In the genomic region with DNA sequence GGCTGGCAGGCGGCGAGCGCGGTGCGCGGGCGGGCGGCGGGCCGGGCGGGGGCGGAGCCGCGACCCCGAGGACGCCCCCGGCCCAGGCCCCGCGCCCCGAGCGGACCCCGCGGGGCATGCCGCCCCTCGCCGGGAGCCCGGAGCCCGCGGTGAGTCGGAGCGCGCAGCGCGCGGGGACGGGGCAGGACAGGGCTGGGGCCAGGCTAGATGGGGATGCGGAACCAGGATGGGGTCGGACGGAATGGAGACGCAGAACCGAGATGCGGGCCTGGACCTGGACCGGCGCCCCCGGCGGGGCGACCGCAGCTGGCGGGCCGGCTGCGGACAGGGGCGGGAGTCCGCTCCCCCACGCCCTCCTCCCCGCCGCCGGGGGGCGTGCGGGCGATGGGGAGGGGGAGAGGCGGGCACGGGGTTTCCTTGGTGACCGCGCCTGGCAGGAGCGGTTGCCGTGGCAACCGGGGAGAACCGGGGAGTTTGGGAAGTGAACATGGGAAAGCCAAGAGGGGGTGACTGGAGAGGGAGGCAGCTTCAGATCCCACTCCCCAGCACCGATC, we compare ENCODE assay signal across 9 mouse cellular contexts. TPM values are rescaled to one million over a fixed set of nuclear protein-coding genes. Genes with fewer than 3 reads are reported as not detected.
DNase-seq lines count a peak whose midpoint lies in the region; ATAC-seq and TF ChIP-seq lines count a peak whose summit lies in the region.
"Had no signal": no experiment of that assay in that cellular context is flagged by ENCODE, and none has a peak within 500 bp of the region (broad histone marks: within the 10 kb centered on the region; RNA-seq: fewer than 3 reads in every experiment).

A gene (plus strand): TSS at position 51 of the 554 bp plus-strand sequence.

- TF ChIP-seq EP300 in ES-Bruce4 (IDR thresholded peaks at IDR 0.05; ENCODE audit: insufficient read depth, low read depth, low read length): no peak

- H3K4me1 ChIP-seq in ES-Bruce4 (ENCODE audit: control insufficient read depth, insufficient read depth, low read length): peaks cover 2% of the 10 kb centered on the region
- peaks cover 50% of the 10 kb centered on the region for H3K4me1 ChIP-seq in forebrain, embryonic 16.5 days (replicated peaks; ENCODE audit: control insufficient read depth, insufficient read depth, low read length)
- H3K4me1 ChIP-seq in hindbrain, embryonic 16.5 days (ENCODE audit: control insufficient read depth, insufficient read depth, low read depth, low read length): peaks cover 32% of the 10 kb centered on the region
- H3K4me1 ChIP-seq in liver, embryonic 13.5 days (replicated peaks): peaks cover 12% of the 10 kb centered on the region
- peaks cover 8% of the 10 kb centered on the region; the same call in 1 of the 2 replicates for H3K4me1 ChIP-seq in stomach, embryonic 15.5 days

- no peaks in the 10 kb centered on the region; the same call in 1 of the 2 replicates for H3K27me3 ChIP-seq in ES-Bruce4 (ENCODE audit: control insufficient read depth, insufficient read depth, low read length, poor library complexity, severe bottlenecking)
- H3K27me3 ChIP-seq in forebrain, embryonic 16.5 days (replicated peaks; ENCODE audit: control insufficient read depth, insufficient read depth, low read length): no peaks in the 10 kb centered on the region
- H3K27me3 ChIP-seq in hindbrain, embryonic 16.5 days (replicated peaks; ENCODE audit: control insufficient read depth, insufficient read depth, low read length): no peaks in the 10 kb centered on the region
- peaks cover 77% of the 10 kb centered on the region for H3K27me3 ChIP-seq in liver, embryonic 13.5 days
- H3K27me3 ChIP-seq in stomach, embryonic 15.5 days (replicated peaks): peaks cover 57% of the 10 kb centered on the region

- no peaks in the 10 kb centered on the region for H3K36me3 ChIP-seq in ES-Bruce4 (ENCODE audit: control insufficient read depth, insufficient read depth, low read length, poor library complexity, severe bottlenecking)
- H3K36me3 ChIP-seq in forebrain, embryonic 16.5 days (ENCODE audit: control insufficient read depth, insufficient read depth): no peaks in the 10 kb centered on the region
- H3K36me3 ChIP-seq in hindbrain, embryonic 16.5 days (ENCODE audit: control insufficient read depth, insufficient read depth, low read length): no peaks in the 10 kb centered on the region
- H3K36me3 ChIP-seq in liver, embryonic 13.5 days: no peaks in the 10 kb centered on the region
- H3K36me3 ChIP-seq in stomach, embryonic 15.5 days: no peaks in the 10 kb centered on the region

- peak within 1 kb of the TSS; percentile 95 for H3K4me2 ChIP-seq in forebrain, embryonic 16.5 days (ENCODE audit: low read length)
- H3K4me2 ChIP-seq in hindbrain, embryonic 16.5 days (ENCODE audit: low read length): peak within 1 kb of the TSS; percentile 85
- peak within 1 kb of the TSS; percentile 49 for H3K4me2 ChIP-seq in liver, embryonic 13.5 days
- H3K4me2 ChIP-seq in stomach, embryonic 15.5 days: peak within 1 kb of the TSS; percentile 79

- TF ChIP-seq CTCF in ES-Bruce4 (IDR thresholded peaks at IDR 0.05; ENCODE audit: low read depth, low read length): no peak

- ATAC-seq in forebrain, embryonic 16.5 days: peak; percentile 70
- peak; percentile 67 for ATAC-seq in hindbrain, embryonic 16.5 days
- ATAC-seq in liver, embryonic 13.5 days (ENCODE audit: low read depth): no peak
- no peak for ATAC-seq in stomach, embryonic 15.5 days (ENCODE audit: insufficient read depth, low FRiP score, low read depth)
- ATAC-seq in megakaryocyte-erythroid progenitor cell, adult 5-6 weeks (replicated peaks; ENCODE audit: low FRiP score, low TSS enrichment, poor library complexity, severe bottlenecking): no peak

- no peak within 1 kb of the TSS for H3K27ac ChIP-seq in ES-Bruce4 (ENCODE audit: insufficient read depth, low read length)
- peak within 1 kb of the TSS; percentile 99 for H3K27ac ChIP-seq in forebrain, embryonic 16.5 days (ENCODE audit: low read length)
- H3K27ac ChIP-seq in hindbrain, embryonic 16.5 days (ENCODE audit: low read depth, low read length): peak within 1 kb of the TSS; percentile 99
- no peak within 1 kb of the TSS for H3K27ac ChIP-seq in liver, embryonic 13.5 days
- H3K27ac ChIP-seq in stomach, embryonic 15.5 days: no peak within 1 kb of the TSS

- under 1% methylated on average over 58 of the region's 69 CpGs for WGBS in forebrain, embryonic 16.5 days
- under 1% methylated on average over 38 of the region's 69 CpGs for WGBS in hindbrain, embryonic 16.5 days
- WGBS in liver, embryonic 13.5 days (ENCODE audit: insufficient replicate concordance): 2% methylated on average over 37 of the region's 69 CpGs
- under 1% methylated on average over 51 of the region's 69 CpGs for WGBS in stomach, embryonic 15.5 days

- peak within 1 kb of the TSS; percentile 40; the same call in 1 of the 2 replicates for H3K9ac ChIP-seq in ES-Bruce4 (ENCODE audit: low read depth, poor library complexity, severe bottlenecking)
- peak within 1 kb of the TSS; percentile 92 for H3K9ac ChIP-seq in forebrain, embryonic 16.5 days (replicated peaks; ENCODE audit: low read depth, low read length)
- peak within 1 kb of the TSS; percentile 99 for H3K9ac ChIP-seq in hindbrain, embryonic 16.5 days (ENCODE audit: low read depth, low read length)
- H3K9ac ChIP-seq in liver, embryonic 13.5 days: no peak within 1 kb of the TSS
- no peak within 1 kb of the TSS; the same call in 1 of the 2 replicates for H3K9ac ChIP-seq in stomach, embryonic 15.5 days

- DNase-seq in brain, embryonic 18.5 days (ENCODE audit: low read depth, low spot score): peak; percentile 83
- DNase-seq in liver, embryonic 13.5 days: no peak
- no peak for DNase-seq in spleen, postnatal 14 days (ENCODE audit: low spot score in 2 of 2)

- TF ChIP-seq POLR2A in ES-Bruce4 (IDR thresholded peaks at IDR 0.05; ENCODE audit: insufficient read depth, low read length): no peak

- peak within 1 kb of the TSS; percentile 67 for H3K4me3 ChIP-seq in ES-Bruce4 (ENCODE audit: low read depth, low read length)
- peak within 1 kb of the TSS; percentile 85 for H3K4me3 ChIP-seq in forebrain, embryonic 16.5 days (replicated peaks; ENCODE audit: low read length)
- peak within 1 kb of the TSS; percentile 80 for H3K4me3 ChIP-seq in hindbrain, embryonic 16.5 days (ENCODE audit: low read length)
- peak within 1 kb of the TSS; percentile 30; the same call in 1 of the 2 replicates for H3K4me3 ChIP-seq in liver, embryonic 13.5 days (replicated peaks)
- H3K4me3 ChIP-seq in stomach, embryonic 15.5 days (replicated peaks): peak within 1 kb of the TSS; percentile 49

- H3K9me3 ChIP-seq in ES-Bruce4 (replicated peaks; ENCODE audit: control insufficient read depth, insufficient read depth, low read length, poor library complexity, severe bottlenecking): no peaks in the 10 kb centered on the region
- no peaks in the 10 kb centered on the region for H3K9me3 ChIP-seq in forebrain, embryonic 16.5 days (ENCODE audit: control insufficient read depth, low read length)
- no peaks in the 10 kb centered on the region for H3K9me3 ChIP-seq in hindbrain, embryonic 16.5 days (ENCODE audit: control insufficient read depth, low read length)
- no peaks in the 10 kb centered on the region for H3K9me3 ChIP-seq in liver, embryonic 13.5 days (replicated peaks)
- H3K9me3 ChIP-seq in stomach, embryonic 15.5 days: no peaks in the 10 kb centered on the region

RNA-seq across cellular contexts. Expression of the gene that starts here (rescaled TPM):
- polyA plus RNA-seq in ES-Bruce4 (2011; ENCODE audit: insufficient read depth, insufficient read length, low read depth, missing spikeins): not detected in 2 replicates
- 10.6 and 12.6 TPM in 2 replicates for polyA plus RNA-seq in forebrain, embryonic 16.5 days (2015; fragmentation: Nextera tagmentation; extraction: Ambion mirVana)
- 12.4 and 12.6 TPM in 2 replicates for polyA plus RNA-seq in hindbrain, embryonic 16.5 days (2015; fragmentation: Nextera tagmentation; extraction: Ambion mirVana)
- not detected in 2 replicates for polyA plus RNA-seq in liver, embryonic 13.5 days (2015; fragmentation: Nextera tagmentation; extraction: Ambion mirVana)
- polyA plus RNA-seq in stomach, embryonic 15.5 days (2015; fragmentation: Nextera tagmentation; extraction: Ambion mirVana): 0.70 and 0.81 TPM in 2 replicates
- total RNA-seq in megakaryocyte-erythroid progenitor cell, adult 5-6 weeks (2014; fragmentation: Nextera tagmentation): not detected in 2 replicates
- not detected in 2 replicates for total RNA-seq in megakaryocyte-erythroid progenitor cell, adult 5-6 weeks (2017)
- total RNA-seq: neutrophil, adult 5-6 weeks had no signal

Comparison
In these comparisons a context has a peak if more than half of its experiments do, and no peak if none do; other contexts are left out.
1. H3K27ac ChIP-seq: peak in forebrain, embryonic 16.5 days (single experiment) and hindbrain, embryonic 16.5 days (single experiment); none in ES-Bruce4 (single experiment), liver, embryonic 13.5 days (single experiment) and stomach, embryonic 15.5 days (single experiment).
2. H3K4me3 ChIP-seq: peak in every context shown above with its lines; median percentile 85 in forebrain, embryonic 16.5 days; 80 in hindbrain, embryonic 16.5 days; 67 in ES-Bruce4; 49 in stomach, embryonic 15.5 days; 30 in liver, embryonic 13.5 days.
3. H3K9ac ChIP-seq: peak in ES-Bruce4 (single experiment), forebrain, embryonic 16.5 days (single experiment) and hindbrain, embryonic 16.5 days (single experiment); none in liver, embryonic 13.5 days (single experiment) and stomach, embryonic 15.5 days (single experiment).
4. ATAC-seq: peak in forebrain, embryonic 16.5 days (single experiment) and hindbrain, embryonic 16.5 days (single experiment); none in liver, embryonic 13.5 days (single experiment), stomach, embryonic 15.5 days (single experiment) and megakaryocyte-erythroid progenitor cell, adult 5-6 weeks (single experiment).
5. Peak in every context shown above with its lines, with median percentiles within 50 percentile points of each other: H3K4me2 ChIP-seq.